Mouse (Mus musculus) embryo, embryonic 11 days (tissue): Measurements from ENCODE around the gene Bcl2.
A peak's percentile ranks its signal among the peaks of the same experiment; 100 is the strongest.
"Not testable (repeated sequence)": the region's sequence is repeated elsewhere in the genome, so short reads cannot be mapped to it uniquely, and the experiment has no call there.

ENCODE experiments used
- DNase-seq: peaks from one replicate; pipeline ENCODE4 v3.0.0-alpha.2; 2015

The Bcl2 gene

DNA sequence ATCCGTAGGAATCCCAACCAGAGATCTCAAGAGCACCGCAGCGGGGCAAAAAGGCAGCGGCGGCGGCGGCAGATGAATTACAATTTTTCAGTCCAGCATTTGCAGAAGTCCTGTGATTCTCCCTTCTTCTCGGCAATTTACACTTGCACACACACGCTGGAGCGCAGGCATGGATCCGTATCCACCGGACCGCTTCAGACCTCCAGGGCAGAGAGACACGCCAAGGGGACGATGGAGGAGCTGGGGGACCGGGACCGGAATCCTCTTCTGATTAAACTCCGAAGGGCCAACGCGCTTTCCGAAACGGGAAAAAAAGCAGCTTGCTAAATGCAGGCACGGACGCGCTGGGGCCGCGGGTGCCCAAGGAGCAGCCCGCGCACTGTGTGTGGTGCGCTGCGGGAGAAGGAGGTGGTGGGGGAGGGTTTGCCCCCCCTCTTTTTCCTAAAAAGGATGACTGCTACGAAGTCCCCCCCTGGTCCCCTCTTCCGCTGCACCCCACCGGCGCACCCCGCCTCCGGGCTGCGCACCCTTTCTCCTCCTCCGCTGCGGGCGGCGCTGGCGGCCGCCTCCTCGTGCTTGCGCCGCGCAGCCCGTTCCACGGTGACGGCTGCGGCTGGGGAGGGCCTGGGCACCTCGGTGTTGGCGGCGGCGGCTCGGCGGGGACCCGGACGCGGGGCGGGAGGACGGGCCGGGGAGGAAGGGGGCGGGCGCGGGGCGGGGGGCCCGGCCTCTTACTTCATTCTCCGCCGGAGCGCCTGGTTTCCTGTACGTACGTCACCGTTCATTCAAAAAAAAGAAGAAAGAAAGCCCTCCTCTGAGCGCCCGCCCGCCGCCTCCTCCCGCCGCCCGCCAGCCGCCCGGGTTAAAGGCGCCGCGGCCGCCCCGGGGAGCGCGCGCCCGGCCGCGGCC lies at the start of gene Bcl2:
Gene Bcl2, minus strand, starts transcription at position 654 of the 909 bp plus-strand sequence.
- DNase-seq: peak; percentile 89

DNA sequence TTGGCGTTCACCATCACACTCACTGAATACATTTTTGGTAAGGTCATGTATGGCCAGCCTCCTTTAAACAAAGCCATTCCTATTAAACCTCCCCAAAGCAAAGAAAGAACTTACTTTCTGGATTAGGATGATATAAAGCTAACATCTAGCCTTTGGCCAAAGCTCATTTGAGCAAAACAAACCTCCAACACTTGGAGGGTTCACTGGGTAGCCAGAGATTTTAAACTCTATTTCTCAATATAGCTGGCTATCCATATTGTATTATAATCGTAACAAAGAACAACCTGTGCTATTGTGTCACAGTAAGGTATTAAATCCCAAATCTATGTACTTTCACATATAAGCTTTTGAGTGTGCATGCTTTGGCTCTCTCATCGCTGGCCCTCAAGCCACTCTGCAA lies 46.7 kb upstream of the Bcl2 start:
- no peak for DNase-seq

DNA sequence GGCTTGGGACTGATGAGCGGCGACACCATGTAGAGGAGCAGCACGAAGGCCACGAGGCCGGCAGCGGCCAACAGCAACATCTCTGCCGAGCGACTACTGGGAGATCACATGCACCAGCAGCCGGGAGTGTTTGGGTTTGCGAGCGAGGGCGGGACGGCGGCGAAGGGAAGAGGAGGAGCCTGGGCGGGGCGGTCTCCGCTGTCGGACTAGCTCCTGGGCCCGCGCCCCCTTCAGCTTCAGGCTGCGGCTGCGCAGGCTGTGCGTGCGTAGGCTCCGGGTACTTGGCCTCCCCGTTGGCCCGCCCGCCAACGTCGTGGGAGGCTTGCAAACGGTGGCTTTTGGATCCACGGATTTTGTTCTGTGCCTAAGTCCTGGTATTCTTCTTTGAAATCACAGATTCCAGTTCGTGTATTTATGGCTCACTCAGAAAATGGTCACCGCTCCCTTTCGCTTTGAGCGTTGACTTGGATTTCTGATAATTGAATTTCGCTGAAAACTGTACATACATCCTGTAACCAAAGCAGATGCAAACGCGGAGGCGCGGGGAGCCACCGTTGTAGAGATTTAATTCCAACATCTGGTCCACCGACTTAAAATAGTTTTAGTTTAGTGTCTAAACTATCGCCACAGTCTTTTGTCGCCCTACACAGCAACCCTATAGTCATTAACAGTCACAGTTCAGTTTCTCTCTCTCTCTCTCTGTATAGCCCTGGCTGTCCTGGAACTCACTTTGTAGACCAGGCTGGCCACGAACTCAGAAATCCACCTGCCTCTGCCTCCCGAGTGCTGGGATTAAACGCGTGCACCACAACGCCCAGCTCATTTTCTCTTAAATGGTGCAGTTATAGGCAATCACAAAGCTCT lies 45.7 kb upstream of the Bcl2 start, which contains the start of gene Kdsr:
Gene Kdsr, minus strand, starts transcription at position 156 of the 864 bp plus-strand sequence.
- DNase-seq: peak; percentile 98

DNA sequence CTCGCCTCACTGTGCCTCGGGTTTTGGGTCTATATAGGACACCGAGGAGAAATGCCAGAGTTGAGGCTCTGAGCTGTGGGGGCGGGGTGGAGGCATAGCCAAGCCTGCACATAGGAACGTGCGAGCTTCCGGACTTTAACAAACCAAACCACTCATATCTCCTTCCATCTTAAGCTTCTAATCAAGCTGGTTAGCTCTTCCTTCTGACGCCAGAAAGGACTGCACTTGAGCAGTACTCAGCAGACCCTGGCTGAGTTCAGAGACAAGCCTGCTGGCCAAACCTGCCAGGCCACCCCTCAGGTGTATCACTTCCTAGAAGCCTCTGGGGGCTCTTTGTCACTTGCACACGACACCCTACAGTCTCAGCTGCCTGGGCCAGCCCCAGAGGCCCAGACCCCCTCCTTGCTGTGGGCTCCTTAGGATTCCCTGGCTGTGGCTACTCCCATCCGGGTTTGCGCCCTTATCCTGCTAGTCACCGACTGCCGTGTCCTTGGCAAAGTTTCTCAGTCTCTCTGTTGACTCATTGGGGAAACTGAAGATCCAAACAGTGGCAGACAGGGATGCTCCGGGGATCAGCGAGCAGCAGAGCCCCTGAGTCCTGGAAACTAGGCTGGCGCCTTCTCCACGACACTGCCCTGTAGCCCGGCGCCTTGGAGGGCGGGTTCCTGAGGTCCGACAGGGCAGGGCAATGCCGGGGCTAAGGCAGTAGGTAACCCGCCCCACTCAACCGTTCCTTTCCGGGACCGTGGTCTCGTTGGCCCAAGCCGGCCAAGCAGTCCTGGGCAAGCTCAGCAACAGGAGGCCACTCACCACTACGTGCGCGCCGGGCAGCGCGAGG lies 44.9 kb upstream of the Bcl2 start:
- peak; percentile 32 for DNase-seq

DNA sequence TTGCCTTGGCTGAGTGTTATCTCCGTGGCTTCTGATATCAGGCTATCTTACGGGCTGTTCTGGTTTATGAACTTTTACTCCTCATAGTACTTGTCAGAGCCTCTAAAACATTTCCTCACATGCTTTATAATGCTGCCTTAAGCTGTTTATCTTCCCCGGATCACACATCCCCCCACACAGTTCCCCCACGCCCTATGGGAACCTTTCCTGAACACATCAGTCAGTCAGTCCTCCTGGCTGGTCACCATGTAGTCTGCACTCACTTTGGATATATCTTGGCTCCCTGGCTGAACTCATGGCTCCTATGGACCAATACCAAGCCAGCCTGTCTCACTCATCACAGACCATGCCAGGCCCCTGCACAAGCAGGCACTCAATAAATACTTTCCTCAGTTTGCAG lies 42.6 kb upstream of the Bcl2 start:
- DNase-seq: no peak

DNA sequence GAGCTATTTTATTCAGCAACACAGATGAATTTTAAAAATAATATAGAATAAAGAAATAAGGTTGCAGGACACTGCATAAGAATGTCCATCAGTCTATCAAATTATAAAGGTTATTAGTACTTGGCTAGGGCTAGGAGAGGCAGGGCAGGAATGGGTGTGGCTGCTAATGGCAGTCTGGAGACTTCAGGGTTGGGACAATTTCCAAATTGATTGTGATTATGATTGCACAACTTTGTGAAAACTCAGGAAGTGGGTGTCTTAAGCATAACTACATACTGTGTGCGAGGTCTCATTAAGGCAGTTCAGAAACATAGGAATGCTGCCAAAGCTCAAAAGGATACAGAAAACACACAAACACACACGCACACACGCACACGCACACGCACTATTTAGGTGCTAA lies 37.9 kb upstream of the Bcl2 start:
- no peak for DNase-seq

DNA sequence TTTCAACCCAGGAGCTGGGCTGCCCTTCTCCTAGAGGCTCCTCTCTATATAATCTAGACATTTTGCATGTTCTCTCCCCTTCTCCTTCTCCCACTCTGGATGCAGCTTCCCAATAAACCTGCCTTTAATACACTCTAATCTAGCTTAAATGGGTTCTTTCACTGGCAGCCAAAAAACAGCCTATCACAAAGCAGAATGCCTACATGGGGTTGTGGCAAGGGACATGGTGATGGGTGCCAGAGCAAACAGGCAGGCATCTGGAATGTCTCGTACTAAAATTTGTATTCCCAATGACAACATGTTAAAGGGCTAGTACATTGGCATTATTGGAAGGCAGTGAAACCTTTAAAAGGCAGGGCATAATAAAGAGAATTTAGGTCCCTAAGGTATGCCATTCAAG lies 36.6 kb upstream of the Bcl2 start:
- DNase-seq: no peak

DNA sequence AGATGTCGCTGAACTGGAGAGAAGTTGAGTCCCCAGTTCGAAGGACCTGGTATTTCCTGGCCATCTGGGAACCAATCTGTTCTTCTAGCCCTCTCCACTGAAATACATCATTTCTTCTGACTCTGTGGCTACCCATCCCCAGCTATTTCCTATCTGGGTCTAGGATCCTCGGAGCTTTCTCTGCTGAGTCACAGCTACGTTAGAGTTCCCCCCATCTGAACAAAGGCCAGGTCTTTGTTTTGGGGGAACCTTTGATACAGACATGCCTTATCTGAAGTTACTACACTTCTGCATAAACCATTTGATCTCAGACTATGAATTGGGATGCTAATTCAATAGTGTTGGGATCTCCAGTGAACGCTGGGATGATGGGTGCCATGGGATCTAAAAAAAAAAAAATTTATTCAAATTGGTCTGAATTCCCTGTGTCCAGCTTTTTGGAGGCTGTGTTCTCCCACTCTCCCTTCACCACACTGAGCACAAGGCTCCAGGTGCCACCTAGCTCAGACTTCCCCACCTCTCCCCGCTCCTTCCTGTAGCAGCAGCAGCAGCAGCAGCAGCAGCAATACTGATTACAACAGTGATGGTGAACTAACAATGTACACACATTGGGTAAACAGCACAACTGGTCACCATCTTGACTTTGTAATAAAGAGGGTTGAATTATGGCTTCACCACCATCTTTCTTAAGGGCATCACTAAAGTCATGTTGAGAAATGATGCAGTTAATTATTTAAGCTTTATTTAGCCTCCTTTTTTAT lies 34.7 kb upstream of the Bcl2 start:
- DNase-seq: no peak

DNA sequence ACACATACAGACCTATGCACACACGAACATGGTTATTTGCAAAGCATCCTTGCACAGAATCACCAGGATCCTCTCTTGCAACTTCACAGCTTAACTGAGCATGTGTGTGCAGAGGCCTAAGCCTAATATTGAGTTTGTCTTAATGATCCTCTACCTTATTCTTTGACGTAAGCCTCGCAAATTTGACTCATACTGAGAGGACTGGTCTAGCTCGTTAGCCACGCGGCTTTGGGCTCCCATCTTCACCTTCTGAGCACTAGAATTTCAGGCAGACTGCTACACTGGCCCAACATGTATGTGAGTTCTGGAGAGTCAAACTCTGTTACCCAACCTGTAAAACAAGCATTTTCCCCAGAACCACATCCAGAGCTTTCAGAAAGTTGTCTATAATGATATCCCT lies 28.9 kb upstream of the Bcl2 start:
- no peak for DNase-seq

DNA sequence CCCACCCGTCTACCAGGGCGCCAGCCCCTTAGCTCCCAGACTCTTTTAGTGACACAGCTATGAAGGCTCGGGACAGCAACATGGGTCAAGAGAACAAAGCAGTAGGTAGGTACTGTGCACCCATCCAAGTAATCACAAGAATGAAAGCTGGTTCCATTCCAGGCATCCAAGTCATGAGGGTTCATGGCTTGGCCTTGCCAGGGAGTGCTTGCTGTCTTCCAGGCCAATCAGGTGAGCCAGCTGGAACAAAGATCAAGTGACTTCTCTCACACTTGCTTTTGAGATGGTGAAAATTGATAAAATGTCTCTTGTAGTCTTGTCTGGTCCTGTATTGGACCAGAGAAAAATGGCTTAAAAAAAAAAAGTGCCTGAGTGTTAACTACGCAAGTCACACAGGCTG lies 26.7 kb upstream of the Bcl2 start:
- DNase-seq: no peak

DNA sequence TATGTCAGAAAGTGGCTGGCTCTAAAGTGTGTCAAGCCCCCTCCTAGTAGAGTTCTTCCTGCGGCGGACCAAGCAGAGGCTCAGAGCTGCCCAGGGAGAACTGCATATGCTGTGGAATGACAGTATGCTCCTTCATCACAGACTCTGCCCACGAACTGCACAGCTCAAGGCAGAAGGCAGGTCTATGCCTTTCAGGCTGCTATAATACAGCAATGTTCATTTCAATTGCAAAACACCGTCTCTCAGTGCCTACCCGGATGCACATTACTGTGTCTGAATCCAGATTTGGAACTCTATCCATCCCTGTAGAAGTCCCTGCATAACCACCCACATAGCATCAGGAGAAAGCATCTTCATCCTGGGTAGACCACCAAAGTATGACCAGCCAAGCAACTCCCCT lies 25.7 kb upstream of the Bcl2 start:
- DNase-seq: no peak

DNA sequence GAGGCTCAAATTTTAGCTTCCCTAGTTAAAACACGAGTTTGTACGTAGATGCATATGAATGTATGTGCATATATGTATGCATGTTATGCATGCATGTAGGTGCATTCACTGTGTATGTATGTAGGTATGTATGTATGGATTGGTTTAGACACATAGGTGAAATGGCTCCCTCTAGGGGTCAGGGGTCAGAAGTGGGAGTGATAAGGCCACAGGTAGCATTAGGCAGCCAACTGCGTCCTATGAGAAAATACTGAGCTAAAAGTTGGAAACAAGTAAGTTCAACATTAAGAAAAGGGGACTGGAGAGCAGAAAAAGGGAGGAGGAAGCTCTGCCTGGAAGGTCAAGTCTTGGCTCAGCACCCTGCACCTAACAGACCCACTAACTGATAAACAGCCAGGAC lies 24.0 kb upstream of the Bcl2 start:
- DNase-seq: peak; percentile 33

DNA sequence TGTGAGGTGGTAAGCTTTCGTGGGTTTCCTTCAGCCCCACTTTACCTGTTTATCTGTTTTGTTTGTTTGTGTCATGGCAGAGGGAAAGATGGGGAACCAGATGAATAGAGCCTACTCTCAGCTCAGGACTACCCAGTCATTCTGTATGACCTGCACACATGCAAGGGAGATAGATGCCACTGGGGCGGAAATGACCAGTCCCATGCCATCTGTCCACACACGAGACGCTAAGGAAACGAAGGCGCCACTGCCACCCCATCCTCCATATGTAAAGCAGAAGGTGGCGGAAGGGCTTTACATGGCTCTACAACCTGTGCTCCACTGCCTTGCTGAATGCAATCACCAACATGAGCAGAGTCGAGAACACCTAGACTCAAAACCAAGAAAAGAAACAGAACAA lies 22.1 kb upstream of the Bcl2 start:
- DNase-seq: no peak

DNA sequence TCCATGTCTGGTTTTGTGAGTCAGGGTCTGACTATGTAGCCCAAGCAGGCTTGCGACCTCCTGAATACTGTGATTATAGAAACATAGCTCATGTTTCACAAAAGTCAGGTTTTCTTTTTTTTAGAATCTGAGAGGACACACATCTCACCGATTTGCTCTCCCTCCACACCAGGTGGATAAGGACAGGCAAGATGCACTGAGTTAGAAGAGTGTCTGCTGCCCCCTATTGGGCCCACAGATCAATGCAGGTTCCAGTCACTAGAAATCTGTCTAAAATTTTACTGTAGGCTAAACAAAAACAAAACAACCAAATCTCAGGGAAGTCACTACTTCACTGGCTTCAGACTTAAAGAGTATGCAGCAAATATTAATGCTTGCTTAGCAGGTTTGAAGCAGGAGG lies 21.5 kb upstream of the Bcl2 start:
- DNase-seq: peak; percentile 54

DNA sequence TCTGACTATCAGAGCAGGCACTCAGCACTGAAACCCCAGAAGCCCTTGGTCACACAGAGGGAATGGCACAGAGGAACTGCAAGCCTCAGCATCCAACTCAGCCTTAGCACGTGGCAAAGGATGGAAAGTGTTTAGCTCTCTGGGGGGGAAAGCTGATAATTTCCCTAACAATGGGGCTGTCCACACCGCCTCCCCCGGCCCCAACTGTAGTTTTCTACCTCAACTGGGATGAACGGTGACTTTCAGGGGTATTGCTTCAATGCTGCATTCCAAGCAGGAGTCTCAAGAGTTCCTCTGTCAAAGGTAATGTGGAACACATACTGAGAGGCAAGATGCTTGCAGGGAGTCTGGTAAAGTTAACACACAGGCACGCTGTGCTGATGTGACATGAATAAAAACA lies 8.0 kb upstream of the Bcl2 start:
- DNase-seq: no peak

DNA sequence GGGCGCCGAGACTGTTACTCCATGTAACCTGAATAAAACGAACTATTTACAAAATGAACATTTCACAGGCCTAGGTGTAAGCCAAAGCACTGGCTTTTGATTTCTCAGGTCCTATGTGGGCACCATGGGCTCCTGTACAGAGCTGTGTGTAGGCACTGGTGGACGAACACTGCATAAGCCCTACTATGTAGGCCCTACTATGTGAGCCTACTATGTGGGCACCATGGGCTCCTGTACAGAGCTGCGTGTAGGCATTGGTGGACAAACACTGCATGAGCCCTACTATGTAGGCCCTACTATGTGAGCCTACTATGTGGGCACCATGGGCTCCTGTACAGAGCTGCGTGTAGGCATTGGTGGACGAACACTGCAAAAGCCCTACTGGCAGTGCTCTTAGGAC lies 3.7 kb upstream of the Bcl2 start:
- DNase-seq: not testable (repeated sequence)

DNA sequence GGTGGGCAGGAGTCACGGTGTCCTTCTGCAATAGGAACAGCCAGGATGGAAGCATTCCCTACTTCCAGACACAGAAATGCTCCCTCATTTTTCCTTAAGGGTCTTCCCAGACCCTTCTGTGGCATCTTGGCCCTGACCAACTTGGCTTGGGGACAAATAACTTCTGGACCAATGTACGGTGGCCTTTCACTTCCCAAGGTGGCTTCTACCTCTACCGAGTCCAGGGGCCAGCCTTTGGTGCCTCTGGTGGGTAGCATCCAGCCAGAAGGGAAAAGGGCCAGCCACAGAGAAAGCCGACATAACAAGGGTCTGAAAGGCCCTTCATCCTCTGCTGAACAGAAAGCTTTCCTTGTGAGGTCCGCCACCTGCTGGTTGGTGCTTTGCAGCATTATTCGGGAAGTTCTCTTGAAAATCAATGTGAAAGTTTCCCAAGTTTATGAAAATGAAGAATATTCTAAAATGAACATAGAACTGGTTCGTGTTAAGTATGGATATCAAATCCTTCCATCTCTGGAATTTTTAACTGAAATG lies 3.1 kb upstream of the Bcl2 start:
- peak; percentile 88 for DNase-seq

DNA sequence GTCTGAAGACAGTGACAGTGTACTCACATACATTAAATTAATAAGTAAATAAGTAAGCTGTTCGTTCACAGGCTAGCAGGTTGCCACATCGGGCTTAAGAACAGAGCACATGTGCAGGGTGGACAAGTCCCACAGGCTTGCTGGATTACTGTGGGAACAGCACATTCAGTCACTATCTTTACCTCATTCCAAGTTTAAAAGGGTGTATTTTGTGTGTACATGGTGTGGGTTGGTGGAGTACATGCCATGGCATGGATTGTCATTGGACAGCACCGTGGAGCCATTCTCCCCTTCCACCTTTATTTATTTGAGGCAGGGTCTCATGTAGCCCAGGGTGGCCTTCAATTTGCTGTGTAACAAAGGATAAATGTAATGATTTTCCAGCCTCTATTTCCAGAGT lies 2.1 kb upstream of the Bcl2 start:
- DNase-seq: no peak

DNA sequence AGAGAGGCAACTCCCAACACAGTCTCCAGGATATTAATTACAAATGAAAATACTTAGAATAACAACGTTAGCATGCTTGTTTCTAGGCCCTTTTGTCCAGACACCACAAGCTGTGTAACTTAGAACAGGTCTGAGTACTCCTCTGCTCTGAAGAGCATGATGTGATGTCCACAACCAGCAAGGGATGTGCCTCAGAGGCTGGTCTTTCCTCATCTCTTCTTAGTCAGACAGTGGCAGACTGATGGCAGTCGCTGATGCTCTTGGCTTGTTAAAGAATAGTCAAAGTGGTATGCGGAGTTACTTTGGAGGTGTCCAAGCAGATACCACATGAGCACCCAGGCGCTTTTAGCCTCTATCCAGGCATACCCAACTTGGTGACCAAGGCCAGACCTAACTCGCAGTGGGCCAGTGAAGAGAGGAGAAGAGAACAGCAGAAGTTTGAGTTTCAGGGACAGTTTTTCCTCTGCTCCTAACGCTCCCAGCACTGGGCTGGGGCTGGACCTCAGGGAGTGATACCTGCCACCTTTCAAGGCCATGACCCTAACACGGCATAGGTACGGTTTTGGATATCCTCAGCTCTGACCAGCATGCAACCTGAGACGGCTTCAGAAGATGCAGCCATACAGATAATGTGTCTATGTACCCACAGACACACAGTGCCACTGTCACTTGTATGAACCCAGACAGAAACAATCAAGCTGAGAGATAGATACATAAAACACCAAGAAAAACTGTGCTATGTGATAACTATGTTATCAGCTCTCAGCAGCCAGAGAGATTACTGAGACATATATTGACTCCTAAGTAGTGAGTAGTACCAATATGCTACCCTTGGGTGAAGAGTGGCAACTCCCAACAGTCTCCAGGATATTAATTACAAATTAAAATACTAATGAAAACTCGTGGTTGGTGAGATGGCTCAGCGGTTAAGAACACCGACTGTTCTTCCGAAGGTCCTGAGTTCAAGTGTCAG lies 1.3 kb upstream of the Bcl2 start:
- no peak for DNase-seq

DNA sequence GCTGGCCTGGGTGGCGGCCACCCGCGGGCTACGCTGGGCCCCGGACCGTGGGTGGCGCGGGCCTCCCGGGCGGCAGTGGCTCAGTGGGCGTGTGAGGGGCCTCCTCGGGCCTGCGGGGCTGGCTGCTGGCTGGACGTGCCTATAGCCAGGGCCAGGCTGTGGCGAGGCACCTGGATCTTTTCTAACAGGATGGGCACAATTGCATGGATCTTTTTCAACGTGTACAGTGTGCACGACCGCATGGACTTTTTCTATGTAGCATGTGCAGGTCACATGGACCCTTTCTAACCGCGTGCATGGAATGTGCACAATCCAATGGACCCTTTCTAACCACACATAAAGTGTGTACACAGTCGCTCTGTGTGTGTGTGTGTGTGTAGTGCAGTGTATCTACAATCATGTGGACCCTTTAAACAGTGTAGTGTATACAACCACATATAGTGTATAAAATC lies 482 bp upstream of the Bcl2 start:
- no peak for DNase-seq

DNA sequence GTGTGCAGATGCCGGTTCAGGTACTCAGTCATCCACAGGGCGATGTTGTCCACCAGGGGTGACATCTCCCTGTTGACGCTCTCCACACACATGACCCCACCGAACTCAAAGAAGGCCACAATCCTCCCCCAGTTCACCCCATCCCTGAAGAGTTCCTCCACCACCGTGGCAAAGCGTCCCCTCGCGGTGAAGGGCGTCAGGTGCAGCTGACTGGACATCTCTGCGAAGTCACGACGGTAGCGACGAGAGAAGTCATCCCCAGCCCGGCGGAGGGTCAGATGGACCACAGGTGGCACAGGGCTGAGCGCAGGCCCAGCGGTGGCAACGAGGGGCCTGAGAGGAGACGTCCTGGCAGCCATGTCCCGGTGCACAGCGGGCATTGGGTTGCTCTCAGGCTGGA lies 1.7 kb downstream of the Bcl2 start:
- peak; percentile 67 for DNase-seq
